31 mouse cellular contexts compared by ENCODE assay signal in the genomic region with DNA sequence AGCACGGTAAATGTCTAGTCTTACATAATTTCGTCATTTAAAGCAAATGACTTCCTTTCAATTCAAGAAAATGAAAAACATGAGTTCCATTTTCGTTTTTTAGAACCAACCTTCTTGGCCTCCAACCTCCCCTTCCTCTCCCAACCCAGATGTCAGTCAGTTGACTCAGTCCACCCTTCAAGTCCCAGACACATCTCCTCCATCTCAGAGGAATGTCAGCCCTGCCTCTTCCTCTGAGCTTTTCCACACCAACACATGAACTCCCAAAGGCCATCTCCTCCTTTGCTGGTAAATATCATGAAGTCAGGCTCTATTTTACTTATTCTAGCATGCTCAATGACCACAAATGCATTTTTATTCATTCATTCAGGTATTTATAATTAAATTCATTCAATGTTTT.
"Had no signal": no experiment of that assay in that cellular context is flagged by ENCODE, and none has a peak within 500 bp of the region (broad histone marks: within the 10 kb centered on the region; RNA-seq: fewer than 3 reads in every experiment).

No protein-coding gene starts in this region.

- H3K4me3 ChIP-seq: limb, embryonic 10.5 days; limb, embryonic 12.5 days; limb, embryonic 13.5 days; limb, embryonic 15.5 days; liver, embryonic 12.5 days; liver, embryonic 13.5 days; liver, embryonic 15.5 days; lung, embryonic 15.5 days; megakaryocyte, embryonic 14.5 days; midbrain, embryonic 10.5 days; midbrain, embryonic 12.5 days; midbrain, embryonic 13.5 days; midbrain, embryonic 15.5 days; myocyte had no signal

- H3K27me3 ChIP-seq: limb, embryonic 12.5 days; limb, embryonic 13.5 days; limb, embryonic 15.5 days; liver, embryonic 12.5 days; liver, embryonic 13.5 days; liver, embryonic 15.5 days; lung, embryonic 15.5 days; midbrain, embryonic 12.5 days; midbrain, embryonic 13.5 days; midbrain, embryonic 15.5 days had no signal

- H3K9ac ChIP-seq: limb, embryonic 12.5 days; limb, embryonic 13.5 days; limb, embryonic 15.5 days; liver, embryonic 12.5 days; liver, embryonic 13.5 days; liver, embryonic 14.5 days; liver, embryonic 15.5 days; liver, postnatal 0 days; lung, embryonic 14.5 days; lung, embryonic 15.5 days; midbrain, embryonic 12.5 days; midbrain, embryonic 13.5 days; midbrain, embryonic 15.5 days had no signal

- DNase-seq: left cerebral cortex, postnatal 4 days; liver; liver, embryonic 13.5 days; liver, postnatal 0 days; lung, adult 18-20 months; lung, adult 2 months; lung, embryonic 14.5 days; lung, postnatal 10 days; lung, postnatal 14 days; lung, postnatal 36 days; lung, postnatal 4 days; midbrain, embryonic 14.5 days had no signal

- ATAC-seq: liver, embryonic 12.5 days; liver, postnatal 0 days; lung, postnatal 0 days; midbrain, embryonic 13.5 days; midbrain, embryonic 15.5 days; midbrain, embryonic 16.5 days had no signal

- H3K4me1 ChIP-seq: liver, embryonic 15.5 days; midbrain, embryonic 15.5 days had no signal

- H3K36me3 ChIP-seq: liver, embryonic 12.5 days; liver, embryonic 13.5 days; liver, embryonic 15.5 days; lung, embryonic 15.5 days; midbrain, embryonic 12.5 days; midbrain, embryonic 13.5 days; midbrain, embryonic 15.5 days had no signal

- H3K4me2 ChIP-seq: limb, embryonic 12.5 days; limb, embryonic 13.5 days; limb, embryonic 15.5 days; liver, embryonic 11.5 days; liver, embryonic 12.5 days; liver, embryonic 13.5 days; liver, embryonic 15.5 days; lung, embryonic 14.5 days; lung, embryonic 15.5 days; midbrain, embryonic 11.5 days; midbrain, embryonic 12.5 days; midbrain, embryonic 13.5 days; midbrain, embryonic 15.5 days had no signal

- H3K9me3 ChIP-seq: limb, embryonic 10.5 days; limb, embryonic 12.5 days; limb, embryonic 13.5 days; limb, embryonic 15.5 days; liver, embryonic 12.5 days; liver, embryonic 13.5 days; liver, embryonic 15.5 days; lung, embryonic 15.5 days; midbrain, embryonic 10.5 days; midbrain, embryonic 12.5 days; midbrain, embryonic 13.5 days; midbrain, embryonic 15.5 days had no signal

- H3K27ac ChIP-seq: limb, embryonic 10.5 days; limb, embryonic 12.5 days; limb, embryonic 13.5 days; limb, embryonic 15.5 days; liver, embryonic 12.5 days; liver, embryonic 13.5 days; liver, embryonic 14.5 days; liver, embryonic 15.5 days; lung, embryonic 15.5 days; macrophage; midbrain, embryonic 10.5 days; midbrain, embryonic 12.5 days; midbrain, embryonic 13.5 days; midbrain, embryonic 15.5 days had no signal
